Mouse (Mus musculus): ENCODE measurements around the gene Ppp1r15b.

Gene Ppp1r15b

GRCm38 (mm10) chr1:133162981-133163380, 32.0 kb downstream of the Ppp1r15b start:
- DNase-seq = no peak

GRCm38 (mm10) chr1:133163820-133164431, 33.0 kb downstream of the Ppp1r15b start, which contains the start of gene Plekha6:
TSS of gene Plekha6 (plus strand) at chr1:133164210.
- peak in 1 of 2 experiments; percentile 16 for DNase-seq

- DNase-seq = peak; percentile 26 to 38
Measured at GRCm38 (mm10) chr1:133164591-133165011, 33.7 kb downstream of the Ppp1r15b start.

GRCm38 (mm10) chr1:133165111-133165510, 34.2 kb downstream of the Ppp1r15b start:
- DNase-seq = no peak

GRCm38 (mm10) chr1:133168318-133169060, 37.5 kb downstream of the Ppp1r15b start:
- no peak for DNase-seq

- DNase-seq = no peak
Measured at GRCm38 (mm10) chr1:133170196-133170595, 39.3 kb downstream of the Ppp1r15b start.

GRCm38 (mm10) chr1:133171357-133171756, 40.4 kb downstream of the Ppp1r15b start:
- no peak for DNase-seq

GRCm38 (mm10) chr1:133175150-133175549, 44.2 kb downstream of the Ppp1r15b start:
- DNase-seq = no peak

- DNase-seq = peak in 1 of 2 experiments; percentile 37
Measured at GRCm38 (mm10) chr1:133177480-133178172, 46.7 kb downstream of the Ppp1r15b start.

- no peak for DNase-seq
Measured at GRCm38 (mm10) chr1:133178732-133179440, 47.9 kb downstream of the Ppp1r15b start.

GRCm38 (mm10) chr1:133181072-133182015, 50.4 kb downstream of the Ppp1r15b start:
- DNase-seq = peak; percentile 57

- peak in 1 of 2 experiments; percentile 16 for DNase-seq
Measured at GRCm38 (mm10) chr1:133182016-133182705, 51.2 kb downstream of the Ppp1r15b start.

- no peak for DNase-seq
Measured at GRCm38 (mm10) chr1:133182706-133183095, 51.8 kb downstream of the Ppp1r15b start.

- DNase-seq = no peak
Measured at GRCm38 (mm10) chr1:133183141-133183925, 52.4 kb downstream of the Ppp1r15b start.

GRCm38 (mm10) chr1:133187948-133188680, 57.2 kb downstream of the Ppp1r15b start:
- DNase-seq = no peak

GRCm38 (mm10) chr1:133188719-133189118, 57.8 kb downstream of the Ppp1r15b start:
- no peak for DNase-seq
